Mouse (Mus musculus) naive thymus-derived CD4-positive, alpha-beta T cell, adult 5 months (primary cell): ENCODE results near the gene Parp9. TPM values are rescaled to one million over a fixed set of nuclear protein-coding genes. Genes with fewer than 3 reads are reported as not detected.

Source experiments
- polyA plus RNA-seq: library from polyadenylated mRNA; unstranded; fragments of 100-300 nt; shearing (Covaris generic); gene quantifications from one replicate; pipeline ENCODE4 v1.2.1, GENCODE M21; 2017

Gene Parp9
- 40.9 TPM for polyA plus RNA-seq

GRCm38 (mm10) chr16:35938211-35939151, at the start of gene Parp9, which contains the start of gene Dtx3l:
Parp9 (plus strand) TSS chr16:35938470.
Dtx3l (minus strand) TSS chr16:35939151.

GRCm38 (mm10) chr16:35978450-35978849, 40.2 kb downstream of the Parp9 start, which contains the start of gene Kpna1:
Kpna1 (plus strand) TSS chr16:35978750.

Other genes starting within 250 kb of the Parp9 start
- gene Dirc2, start 169.1 kb upstream of the Parp9 start, polyA plus RNA-seq: 76.9 TPM
- 32.0 TPM for gene Hspbap1, start 168.1 kb upstream of the Parp9 start, polyA plus RNA-seq
- 36.8 TPM for gene Parp14, start 66.9 kb upstream of the Parp9 start, polyA plus RNA-seq
- 30.4 TPM for gene Dtx3l, start 681 bp downstream of the Parp9 start, polyA plus RNA-seq
- 165 TPM for gene Kpna1, start 40.3 kb downstream of the Parp9 start, polyA plus RNA-seq
- 1.9 TPM for gene Wdr5b, start 102.7 kb downstream of the Parp9 start, polyA plus RNA-seq
- gene Fam162a, start 133.1 kb downstream of the Parp9 start, polyA plus RNA-seq: 42.0 TPM
- 31.6 TPM for gene Ccdc58, start 133.2 kb downstream of the Parp9 start, polyA plus RNA-seq
- not detected for gene Csta1, start 192.8 kb downstream of the Parp9 start, polyA plus RNA-seq
- gene Stfa2l1, start 218.3 kb downstream of the Parp9 start, polyA plus RNA-seq: not detected
- gene Gm5483, start 245.7 kb downstream of the Parp9 start, polyA plus RNA-seq: not detected